Mouse (Mus musculus): ENCODE results near the gene Hjurp. TPM values are rescaled to one million over a fixed set of nuclear protein-coding genes. Genes with fewer than 3 reads are reported as not detected.

The Hjurp gene
- polyA plus RNA-seq, 1 experiment from 2014 or later = 225 TPM

DNA sequence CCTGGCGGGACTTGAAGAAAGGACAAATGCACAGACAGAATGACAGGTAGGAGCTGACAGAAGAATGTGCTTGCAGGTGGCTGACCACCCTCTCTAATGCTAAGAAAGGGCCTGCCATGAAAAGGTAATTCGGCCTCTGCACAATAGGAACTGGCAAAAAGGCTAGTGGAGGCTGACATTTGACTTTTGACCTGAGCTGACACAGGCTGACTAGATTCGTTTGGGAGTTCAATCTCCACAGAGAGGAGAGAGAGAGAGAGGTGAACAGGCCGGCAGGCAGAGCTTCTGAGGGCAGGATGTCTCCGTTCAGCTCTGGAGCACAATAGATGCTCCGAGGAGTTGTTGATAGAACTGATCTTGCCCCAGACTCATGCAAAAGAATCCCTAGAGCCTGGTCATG lies 31.0 kb downstream of the Hjurp start:
- peaks cover 94% of the 10 kb centered on the region for H3K9me3 ChIP-seq (ENCODE audit: low read depth, low read length)
- no peak for ATAC-seq (ENCODE audit: insufficient read depth)
- H3K27ac ChIP-seq (ENCODE audit: low read depth) = no peak overlapping the region

DNA sequence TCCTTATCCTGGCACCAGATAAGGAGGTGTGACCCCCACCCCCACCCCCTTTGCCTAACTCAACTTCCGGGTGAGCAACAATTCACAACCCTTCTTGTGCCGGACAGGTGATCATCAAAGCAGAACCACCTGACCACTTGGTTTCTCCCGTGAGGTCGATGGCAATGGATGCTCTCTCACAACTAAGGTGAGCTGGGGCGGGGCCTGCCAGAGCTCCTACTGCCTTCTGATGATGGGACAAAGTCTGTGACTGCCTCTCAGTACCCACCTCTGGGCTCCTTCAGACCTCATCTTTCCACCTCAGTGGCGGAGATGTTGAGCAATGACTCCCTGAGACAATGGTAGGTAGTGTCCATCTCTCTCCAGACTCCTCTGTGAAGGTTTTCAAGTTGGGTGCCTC lies 31.6 kb downstream of the Hjurp start:
- H3K27me3 ChIP-seq (ENCODE audit: insufficient read depth, low read length) = no peaks in the 10 kb centered on the region
- no peak for DNase-seq
- ATAC-seq (ENCODE audit: insufficient read depth) = no peak
- no peak overlapping the region for H3K27ac ChIP-seq (ENCODE audit: low read depth)
- no peak for TF ChIP-seq CTCF (IDR thresholded peaks at IDR 0.05; ENCODE audit: low read depth)
- no peak overlapping the region for H3K4me3 ChIP-seq (ENCODE audit: low read depth, low read length)
- H3K4me1 ChIP-seq (ENCODE audit: insufficient read depth) = no peaks in the 10 kb centered on the region
- 76% methylated on average over 6 of the region's 6 CpGs for WGBS
- H3K9ac ChIP-seq = no peak overlapping the region
- H3K4me2 ChIP-seq = no peak overlapping the region
- H3K36me3 ChIP-seq (ENCODE audit: insufficient read depth) = no peaks in the 10 kb centered on the region
- H3K9me3 ChIP-seq (ENCODE audit: low read depth, low read length) = peaks cover 94% of the 10 kb centered on the region

More for the DNA sequence above, 31.0 kb downstream of the Hjurp start:
- Histone ChIP-seq H3K36me3 (ENCODE audit: insufficient read depth) (no peaks in the 10 kb centered on the region), H3K4me2 (no peak overlapping the region), H3K9ac (no peak overlapping the region), H3K4me3 (ENCODE audit: low read depth, low read length) (no peak overlapping the region), H3K4me1 (ENCODE audit: insufficient read depth) (no peaks in the 10 kb centered on the region), H3K27me3 (ENCODE audit: insufficient read depth, low read length) (no peaks in the 10 kb centered on the region)
- WGBS = 45% methylated on average over 6 of the region's 6 CpGs
- TF ChIP-seq CTCF (IDR thresholded peaks at IDR 0.05; ENCODE audit: low read depth) = no peak
- no peak for DNase-seq

DNA sequence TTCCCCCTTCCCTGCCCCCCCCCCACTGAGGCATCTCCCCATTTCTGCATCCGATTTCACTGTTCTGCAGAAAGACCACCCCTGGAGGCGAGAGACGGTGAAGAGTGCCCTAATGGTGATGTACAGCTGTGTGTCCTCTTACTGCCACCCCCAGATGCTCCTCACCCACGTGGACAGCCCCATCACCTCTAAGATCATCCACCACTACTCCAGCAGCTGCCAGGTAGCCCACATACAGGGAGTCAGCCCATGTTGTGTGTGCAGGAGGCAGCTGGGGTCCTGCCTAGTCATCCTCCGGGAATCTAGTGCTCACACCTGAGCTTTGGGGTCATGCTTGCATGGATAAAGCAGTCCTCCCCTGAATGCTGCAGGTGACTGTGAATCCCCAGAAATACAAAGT lies 33.6 kb downstream of the Hjurp start:
- TF ChIP-seq CTCF (IDR thresholded peaks at IDR 0.05; ENCODE audit: low read depth) = no peak

DNA sequence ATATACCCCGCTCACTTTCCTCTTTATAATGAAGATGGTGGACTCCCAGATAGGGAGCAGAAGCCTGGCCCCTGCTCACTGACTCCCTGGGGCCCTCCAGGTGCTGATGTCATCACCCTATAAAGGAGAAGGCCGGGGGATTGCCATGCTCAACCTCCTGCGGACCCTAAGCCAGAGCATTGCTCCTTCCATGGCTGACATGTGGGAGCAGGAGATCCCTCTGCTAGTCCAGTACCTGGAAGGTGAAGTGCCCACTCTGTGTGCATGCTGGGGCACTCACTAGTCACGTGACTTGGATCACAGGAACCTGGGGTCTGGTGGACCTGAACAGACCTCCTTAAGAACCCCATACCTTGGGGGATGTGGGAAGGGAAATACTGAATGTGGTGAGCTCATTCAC lies 36.9 kb downstream of the Hjurp start:
- Histone ChIP-seq H3K9me3 (ENCODE audit: low read depth, low read length) (peaks cover 87% of the 10 kb centered on the region), H3K4me2 (no peak overlapping the region), H3K27ac (ENCODE audit: low read depth) (no peak overlapping the region), H3K4me1 (ENCODE audit: insufficient read depth) (no peaks in the 10 kb centered on the region), H3K36me3 (ENCODE audit: insufficient read depth) (no peaks in the 10 kb centered on the region), H3K9ac (no peak overlapping the region), H3K4me3 (ENCODE audit: low read depth, low read length) (no peak overlapping the region), H3K27me3 (ENCODE audit: insufficient read depth, low read length) (no peaks in the 10 kb centered on the region)
- no peak for DNase-seq
- ATAC-seq (ENCODE audit: insufficient read depth) = peak; percentile 6; the same call in 1 of the 2 replicates
- 66% methylated on average over 4 of the region's 4 CpGs for WGBS
- TF ChIP-seq CTCF (IDR thresholded peaks at IDR 0.05; ENCODE audit: low read depth) = no peak

More for the DNA sequence above, 33.6 kb downstream of the Hjurp start:
- H3K4me1 ChIP-seq (ENCODE audit: insufficient read depth) = no peaks in the 10 kb centered on the region
- no peaks in the 10 kb centered on the region for H3K27me3 ChIP-seq (ENCODE audit: insufficient read depth, low read length)
- H3K9ac ChIP-seq = no peak overlapping the region
- no peaks in the 10 kb centered on the region for H3K36me3 ChIP-seq (ENCODE audit: insufficient read depth)
- no peak overlapping the region for H3K27ac ChIP-seq (ENCODE audit: low read depth)
- H3K4me2 ChIP-seq = no peak overlapping the region
- peaks cover 94% of the 10 kb centered on the region for H3K9me3 ChIP-seq (ENCODE audit: low read depth, low read length)
- no peak overlapping the region for H3K4me3 ChIP-seq (ENCODE audit: low read depth, low read length)
- 57% methylated on average over 5 of the region's 5 CpGs for WGBS
- DNase-seq (no peak), ATAC-seq (ENCODE audit: insufficient read depth) (no peak)

DNA sequence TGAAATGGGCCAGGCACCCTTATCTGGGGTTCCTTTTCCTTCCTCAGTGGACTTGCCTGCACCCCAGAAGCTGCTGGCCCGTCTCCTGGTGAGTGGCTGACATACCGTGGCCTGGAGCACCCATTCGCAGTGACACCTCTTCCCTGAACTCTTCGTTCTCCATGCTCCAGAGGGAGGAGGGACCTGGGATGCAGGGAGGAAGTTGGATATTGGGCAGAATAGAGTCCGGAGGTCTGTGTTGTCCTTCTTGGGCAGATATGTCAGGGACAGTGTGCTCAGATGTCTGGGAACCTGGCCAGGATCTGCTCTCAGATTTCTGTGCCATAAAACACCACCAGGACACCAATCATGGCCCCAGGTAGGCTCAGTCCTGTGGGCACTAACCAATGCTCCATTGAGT lies 37.4 kb downstream of the Hjurp start:
- H3K9ac ChIP-seq = no peak overlapping the region
- peaks cover 88% of the 10 kb centered on the region for H3K9me3 ChIP-seq (ENCODE audit: low read depth, low read length)
- no peak overlapping the region for H3K4me3 ChIP-seq (ENCODE audit: low read depth, low read length)
- no peaks in the 10 kb centered on the region for H3K27me3 ChIP-seq (ENCODE audit: insufficient read depth, low read length)
- no peak overlapping the region for H3K4me2 ChIP-seq
- H3K27ac ChIP-seq (ENCODE audit: low read depth) = no peak overlapping the region
- ATAC-seq (ENCODE audit: insufficient read depth) = no peak
- no peak for DNase-seq
- no peaks in the 10 kb centered on the region for H3K36me3 ChIP-seq (ENCODE audit: insufficient read depth)
- TF ChIP-seq CTCF (IDR thresholded peaks at IDR 0.05; ENCODE audit: low read depth) = no peak
- no peaks in the 10 kb centered on the region for H3K4me1 ChIP-seq (ENCODE audit: insufficient read depth)
- WGBS = 71% methylated on average over 5 of the region's 5 CpGs

DNA sequence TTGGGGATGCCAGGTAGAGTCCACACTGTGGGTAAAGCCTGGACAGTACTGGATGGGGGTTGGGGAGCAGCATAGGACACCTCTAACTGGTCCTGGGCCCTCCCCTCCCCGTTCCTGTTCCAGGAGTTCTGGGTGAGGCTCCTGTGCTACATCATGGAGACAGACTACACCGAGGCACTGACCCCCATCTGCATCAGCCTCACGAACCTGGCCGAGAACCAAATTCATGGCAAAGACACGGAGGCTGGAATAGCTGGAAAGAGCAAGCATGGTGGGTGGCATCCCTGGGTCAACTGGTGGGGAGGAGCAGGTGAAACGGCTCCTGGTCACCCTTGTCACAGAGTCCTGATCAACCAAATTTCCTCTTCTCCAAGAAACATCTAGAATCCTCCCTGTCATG lies 38.7 kb downstream of the Hjurp start:
- Histone ChIP-seq H3K27ac (ENCODE audit: low read depth) (no peak overlapping the region), H3K4me3 (ENCODE audit: low read depth, low read length) (no peak overlapping the region), H3K4me1 (ENCODE audit: insufficient read depth) (no peaks in the 10 kb centered on the region), H3K36me3 (ENCODE audit: insufficient read depth) (no peaks in the 10 kb centered on the region), H3K27me3 (ENCODE audit: insufficient read depth, low read length) (no peaks in the 10 kb centered on the region), H3K4me2 (no peak overlapping the region), H3K9me3 (ENCODE audit: low read depth, low read length) (peaks cover 88% of the 10 kb centered on the region), H3K9ac (no peak overlapping the region)
- TF ChIP-seq CTCF (IDR thresholded peaks at IDR 0.05; ENCODE audit: low read depth) = no peak
- WGBS = 69% methylated on average over 6 of the region's 6 CpGs
- ATAC-seq (ENCODE audit: insufficient read depth) (no peak), DNase-seq (no peak)

DNA sequence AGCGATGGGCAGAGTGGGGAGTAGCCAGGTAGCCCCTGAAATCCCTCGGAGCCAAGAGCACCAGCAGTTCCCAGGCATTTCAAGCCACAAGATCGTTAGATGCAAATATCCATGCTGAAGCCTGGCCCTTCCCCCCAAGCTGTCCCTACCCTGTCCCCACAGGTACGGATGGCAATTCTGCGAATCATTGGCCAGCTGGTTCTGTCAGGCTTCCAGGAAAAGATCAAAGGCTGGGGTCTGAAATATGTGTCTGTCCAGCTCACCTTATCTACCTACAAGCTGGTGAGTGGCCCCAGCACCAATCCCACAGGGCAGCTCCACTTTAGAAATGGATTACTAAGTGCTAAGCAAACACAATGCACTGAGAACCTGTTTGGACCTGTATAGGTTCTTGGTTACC lies 40.1 kb downstream of the Hjurp start:
- Histone ChIP-seq H3K9me3 (ENCODE audit: low read depth, low read length) (peaks cover 85% of the 10 kb centered on the region), H3K4me3 (ENCODE audit: low read depth, low read length) (no peak overlapping the region), H3K4me1 (ENCODE audit: insufficient read depth) (no peaks in the 10 kb centered on the region), H3K9ac (no peak overlapping the region), H3K4me2 (no peak overlapping the region), H3K27me3 (ENCODE audit: insufficient read depth, low read length) (no peaks in the 10 kb centered on the region), H3K27ac (ENCODE audit: low read depth) (no peak overlapping the region), H3K36me3 (ENCODE audit: insufficient read depth) (no peaks in the 10 kb centered on the region)
- ATAC-seq (ENCODE audit: insufficient read depth) = no peak
- no peak for TF ChIP-seq CTCF (IDR thresholded peaks at IDR 0.05; ENCODE audit: low read depth)
- 73% methylated on average over 5 of the region's 5 CpGs for WGBS
- no peak for DNase-seq

DNA sequence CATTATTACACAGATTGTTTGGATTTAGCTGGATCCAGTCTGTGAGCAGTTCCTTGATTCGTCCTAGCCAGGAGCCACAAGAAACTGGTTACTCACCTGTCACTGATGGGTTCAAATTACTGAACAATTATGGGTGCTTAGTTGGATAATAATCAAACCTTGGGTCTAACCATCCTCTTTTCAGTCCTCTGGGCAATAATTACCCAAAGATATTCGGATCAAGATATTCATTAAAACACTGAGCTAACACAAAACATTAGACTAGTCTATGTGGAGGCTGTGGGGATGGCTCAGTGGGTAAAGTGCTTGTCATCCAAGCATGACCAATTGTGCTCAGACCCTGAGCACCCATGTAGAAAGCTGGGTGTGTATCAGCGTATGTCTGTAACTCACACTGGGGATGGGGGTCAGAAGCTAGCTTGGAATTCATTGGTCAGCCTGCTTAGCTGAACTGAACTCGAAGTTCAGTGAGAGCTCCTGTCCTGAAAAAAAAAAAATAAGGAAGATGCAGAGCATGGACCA lies 41.5 kb downstream of the Hjurp start:
- Histone ChIP-seq H3K27ac (ENCODE audit: low read depth) (no peak overlapping the region), H3K4me3 (ENCODE audit: low read depth, low read length) (no peak overlapping the region), H3K36me3 (ENCODE audit: insufficient read depth) (no peaks in the 10 kb centered on the region), H3K4me2 (no peak overlapping the region), H3K9me3 (ENCODE audit: low read depth, low read length) (peaks cover 84% of the 10 kb centered on the region), H3K27me3 (ENCODE audit: insufficient read depth, low read length) (no peaks in the 10 kb centered on the region), H3K9ac (no peak overlapping the region), H3K4me1 (ENCODE audit: insufficient read depth) (no peaks in the 10 kb centered on the region)
- ATAC-seq (ENCODE audit: insufficient read depth) = no peak
- no peak for TF ChIP-seq CTCF (IDR thresholded peaks at IDR 0.05; ENCODE audit: low read depth)
- no peak for DNase-seq
- 59% methylated on average over 4 of the region's 4 CpGs for WGBS

All from lung, embryonic 14.5 days (tissue).